ENCODE assay signal across 9 mouse cellular contexts in genomic region chr15:77750461-77750860, GRCm38 (mm10). TPM values are rescaled to one million over a fixed set of nuclear protein-coding genes. Genes with fewer than 3 reads are reported as not detected.
DNase-seq lines count a peak whose midpoint lies in the region.
"Had no signal": no experiment of that assay in that cellular context is flagged by ENCODE, and none has a peak within 500 bp of the region (broad histone marks: within the 10 kb centered on the region; RNA-seq: fewer than 3 reads in every experiment).

No protein-coding gene starts in this region.

- intact Hi-C loops in left cerebral cortex, postnatal 4 days (cut with DNase I): no loop called here

- 30% methylated on average over 1 of the region's 1 CpGs for WGBS in large intestine, adult 2 months

- DNase-seq in adrenal gland, adult 2 months: peak; percentile 49
- DNase-seq in adrenal gland, postnatal 4 days (ENCODE audit: low spot score in 2 of 2): no peak
- DNase-seq in left cerebral cortex, postnatal 4 days: peak; percentile 36
- DNase-seq in left cerebral cortex, adult 9 months (ENCODE audit: low spot score in 2 of 2): no peak
- peak; percentile 55 for DNase-seq in adrenal gland, postnatal 25 days
- peak; percentile 45 for DNase-seq in large intestine, adult 2 months (ENCODE audit: low read depth, low spot score)
- peak; percentile 63 for DNase-seq in thymus, postnatal 14 days
- no peak for DNase-seq in frontal cortex, postnatal 36 days (ENCODE audit: low spot score in 2 of 2)

RNA-seq across cellular contexts. Expression of gene Apol8, which starts 6.3 kb away (rescaled TPM):
- total RNA-seq in adrenal gland, adult 2 months (2021): not detected
- not detected in 2 replicates for polyA plus RNA-seq in adrenal gland, adult 2 months (2012; rRNA removed)
- 1 to 10 TPM; 1.7 to 4.8 TPM for total RNA-seq in adrenal gland, postnatal 4 days (2021)
- under 1 TPM; 0.48 to 0.97 TPM for total RNA-seq in left cerebral cortex, postnatal 4 days (2021)
- not detected in 2 replicates for total RNA-seq in adrenal gland, postnatal 25 days (2021)
- 0.04 TPM in 1 of 2 replicates, not detected in the other for polyA plus RNA-seq in large intestine, adult 2 months (2012; rRNA removed)

RNA-seq across cellular contexts. Expression of gene Apol9b, which starts 21.6 kb away (rescaled TPM):
- total RNA-seq in adrenal gland, adult 2 months (2021): 1 to 10 TPM in 1 of 2 experiments, under 1 TPM in 1; 0.58 to 1.5 TPM
- polyA plus RNA-seq in adrenal gland, adult 2 months (2012; rRNA removed): 1.5 and 3.2 TPM in 2 replicates
- under 1 TPM; 0.20 to 0.25 TPM for total RNA-seq in adrenal gland, postnatal 4 days (2021)
- under 1 TPM in 1 of 2 experiments, not detected in 1; 0.22 TPM for total RNA-seq in left cerebral cortex, postnatal 4 days (2021)
- total RNA-seq in adrenal gland, postnatal 25 days (2021): 0.76 and 1.2 TPM in 2 replicates
- 16.8 and 44.4 TPM in 2 replicates for polyA plus RNA-seq in large intestine, adult 2 months (2012; rRNA removed)
- polyA plus RNA-seq: neural tube, embryonic 12.5 days had no signal

RNA-seq across cellular contexts. Expression of gene Apol7e, which starts 51.8 kb away (rescaled TPM):
- total RNA-seq in adrenal gland, adult 2 months (2021): under 1 TPM in 1 of 2 experiments, not detected in 1; 0.52 TPM
- polyA plus RNA-seq in adrenal gland, adult 2 months (2012; rRNA removed): 0.12 TPM in 1 of 2 replicates, not detected in the other
- under 1 TPM in 1 of 2 experiments, not detected in 1; 0.14 TPM for total RNA-seq in adrenal gland, postnatal 4 days (2021)
- not detected for total RNA-seq in left cerebral cortex, postnatal 4 days (2021)
- not detected in 2 replicates for total RNA-seq in adrenal gland, postnatal 25 days (2021)
- polyA plus RNA-seq in large intestine, adult 2 months (2012; rRNA removed): 3.0 and 6.7 TPM in 2 replicates
- polyA plus RNA-seq: neural tube, embryonic 12.5 days had no signal

Comparison
In these comparisons a context has a peak if more than half of its experiments do, and no peak if none do; other contexts are left out.
1. DNase-seq: peak in adrenal gland, adult 2 months (single experiment), left cerebral cortex, postnatal 4 days (single experiment), adrenal gland, postnatal 25 days (single experiment), large intestine, adult 2 months (single experiment) and thymus, postnatal 14 days (single experiment); none in adrenal gland, postnatal 4 days (0 of 2), left cerebral cortex, adult 9 months (0 of 2) and frontal cortex, postnatal 36 days (0 of 2).